Mouse (Mus musculus) lung, embryonic 14.5 days (tissue): ENCODE measurements around the gene A630001G21Rik. TPM values are rescaled to one million over a fixed set of nuclear protein-coding genes. Genes with fewer than 3 reads are reported as not detected.

ENCODE experiments used
- ATAC-seq: fragments of 200-750 bp; cut with Nextera tagmentation; 2 replicates; pipeline ENCODE4 v1.8.0; 2017; ENCODE audit warnings: mild to moderate bottlenecking, moderate TSS enrichment, moderate library complexity; ENCODE audit not compliant: insufficient read depth
- DNase-seq: peaks from one replicate; pipeline ENCODE4 v3.0.0-alpha.2; 2015
- H3K27ac ChIP-seq: fragments of 300-500 bp; sonication (generic); 2 replicates; pipeline ENCODE4 v1.5.1; 2014; ENCODE audit warnings: low read depth, mild to moderate bottlenecking, moderate library complexity
- H3K27me3 ChIP-seq: fragments of 300-500 bp; sonication (generic); 2 replicates; pipeline ENCODE4 v1.6.1; 2014; ENCODE audit warnings: low read length, control low read depth; ENCODE audit not compliant: insufficient read depth
- H3K36me3 ChIP-seq: fragments of 300-500 bp; sonication (generic); 2 replicates; pipeline ENCODE4 v1.6.1; 2014; ENCODE audit warnings: control low read depth; ENCODE audit not compliant: insufficient read depth
- H3K4me1 ChIP-seq: fragments of 300-500 bp; sonication (generic); 2 replicates; pipeline ENCODE4 v1.6.1; 2014; ENCODE audit warnings: antibody characterized with exemption, control low read depth; ENCODE audit not compliant: insufficient read depth
- H3K4me2 ChIP-seq: fragments of 300-500 bp; sonication (generic); 2 replicates; pipeline ENCODE4 v1.6.1; 2014; ENCODE audit warnings: mild to moderate bottlenecking
- H3K4me3 ChIP-seq: fragments of 300-500 bp; sonication (generic); 2 replicates; pipeline ENCODE4 v1.5.1; 2014; ENCODE audit warnings: low read depth, low read length
- H3K9ac ChIP-seq: fragments of 300-500 bp; sonication (generic); 2 replicates; pipeline ENCODE4 v1.6.1; 2014
- H3K9me3 ChIP-seq: fragments of 300-500 bp; sonication (generic); 2 replicates; pipeline ENCODE4 v1.6.1; 2016; ENCODE audit warnings: low read depth, low read length, control low read depth
- CTCF ChIP-seq: IDR thresholded peaks from 2 replicates; pipeline ENCODE4 v1.5.1; 2016; ENCODE audit warnings: antibody characterized with exemption, low read depth
- WGBS: fragments of 180-500 bp; shearing (Covaris S2); extraction: QIAGEN DNeasy Blood & Tissue Kit; methylation state at CpG from one replicate; pipeline ENCODE4 v1.1.7; 2014; 5-methylcytosine and 5-hydroxymethylcytosine counted together
- polyA plus RNA-seq: library from polyadenylated mRNA; unstranded; fragments of >200 nt; fragmentation: Nextera tagmentation; extraction: Ambion mirVana; gene quantifications from 2 replicates; pipeline ENCODE4 v1.2.1, GENCODE M21; 2014

Gene A630001G21Rik
- polyA plus RNA-seq, 1 experiment from 2014 or later = 1.4 TPM

DNA sequence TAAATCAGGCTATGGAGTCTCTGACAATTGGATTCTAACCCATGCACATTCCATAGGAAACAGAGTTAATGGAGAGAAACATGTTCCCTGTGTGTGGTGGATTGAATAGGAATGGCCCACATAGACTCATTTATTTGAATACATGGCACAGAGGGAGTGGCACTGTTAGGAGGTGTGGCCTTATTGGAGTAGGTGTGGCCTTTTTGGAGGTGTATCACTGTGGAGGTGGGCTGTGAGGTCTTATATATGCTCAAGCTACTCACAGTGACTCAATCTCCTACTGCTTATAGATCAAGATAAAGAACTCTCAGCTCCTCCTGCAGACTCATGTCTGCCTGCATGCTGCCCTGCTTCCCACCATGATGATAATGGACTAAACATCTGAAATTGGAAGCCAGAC is 63.9 kb downstream of the A630001G21Rik start:
- Histone ChIP-seq H3K27me3 (no peaks in the 10 kb centered on the region), H3K4me2 (no peak overlapping the region), H3K36me3 (no peaks in the 10 kb centered on the region), H3K4me1 (no peaks in the 10 kb centered on the region), H3K9me3 (no peaks in the 10 kb centered on the region), H3K27ac (no peak overlapping the region), H3K4me3 (no peak overlapping the region), H3K9ac (no peak overlapping the region)
- no peak for DNase-seq
- TF ChIP-seq CTCF = no peak
- ATAC-seq = no peak

DNA sequence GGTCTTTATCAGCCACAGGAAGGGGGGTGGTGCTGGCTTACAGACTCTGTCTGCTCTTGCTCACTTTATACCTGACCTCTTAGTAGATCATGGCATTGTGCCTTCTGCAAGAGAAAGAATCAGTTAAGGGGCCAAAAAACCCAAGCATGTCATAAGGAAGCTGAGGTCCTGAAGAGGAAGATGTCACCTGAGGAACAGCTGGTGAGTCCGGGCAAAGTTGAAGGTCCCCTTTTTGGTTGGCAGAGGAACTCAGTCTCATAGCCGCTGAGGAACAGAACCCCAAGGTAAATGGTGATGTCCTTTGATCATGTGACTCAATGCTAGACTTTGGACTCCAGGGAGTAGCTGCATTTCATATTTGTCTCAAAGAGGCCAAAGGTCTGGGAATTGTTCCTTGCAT is 71.7 kb downstream of the A630001G21Rik start:
- ATAC-seq (no peak), DNase-seq (no peak)
- TF ChIP-seq CTCF = no peak
- Histone ChIP-seq H3K4me2 (no peak overlapping the region), H3K27ac (no peak overlapping the region), H3K27me3 (no peaks in the 10 kb centered on the region), H3K36me3 (no peaks in the 10 kb centered on the region), H3K4me3 (no peak overlapping the region), H3K9me3 (no peaks in the 10 kb centered on the region), H3K4me1 (no peaks in the 10 kb centered on the region), H3K9ac (no peak overlapping the region)
- 87% methylated on average over 2 of the region's 2 CpGs for WGBS

DNA sequence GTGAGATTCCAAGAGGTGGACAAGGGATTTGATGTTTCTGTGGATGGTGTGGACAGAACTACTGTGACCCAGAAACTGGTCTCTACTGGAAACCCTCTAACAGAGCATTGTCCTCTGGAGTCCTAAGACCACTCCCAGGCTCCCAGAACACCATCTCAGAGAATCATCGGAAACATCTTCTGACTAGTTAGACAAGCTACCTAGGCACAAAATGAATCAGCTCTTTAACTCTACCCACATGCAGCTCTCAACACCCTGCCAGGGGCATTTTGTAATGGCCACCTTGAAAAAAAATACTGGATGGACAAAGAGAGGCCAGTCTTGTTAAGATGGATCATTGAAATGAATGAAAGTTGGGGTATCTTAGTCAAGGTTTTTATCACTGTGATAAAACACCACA is 72.9 kb downstream of the A630001G21Rik start:
- 96% methylated on average over 1 of the region's 1 CpGs for WGBS
- Histone ChIP-seq H3K27me3 (no peaks in the 10 kb centered on the region), H3K4me3 (no peak overlapping the region), H3K9ac (no peak overlapping the region), H3K36me3 (no peaks in the 10 kb centered on the region), H3K9me3 (no peaks in the 10 kb centered on the region), H3K4me2 (no peak overlapping the region), H3K4me1 (no peaks in the 10 kb centered on the region), H3K27ac (no peak overlapping the region)
- no peak for TF ChIP-seq CTCF
- ATAC-seq (no peak), DNase-seq (no peak)

DNA sequence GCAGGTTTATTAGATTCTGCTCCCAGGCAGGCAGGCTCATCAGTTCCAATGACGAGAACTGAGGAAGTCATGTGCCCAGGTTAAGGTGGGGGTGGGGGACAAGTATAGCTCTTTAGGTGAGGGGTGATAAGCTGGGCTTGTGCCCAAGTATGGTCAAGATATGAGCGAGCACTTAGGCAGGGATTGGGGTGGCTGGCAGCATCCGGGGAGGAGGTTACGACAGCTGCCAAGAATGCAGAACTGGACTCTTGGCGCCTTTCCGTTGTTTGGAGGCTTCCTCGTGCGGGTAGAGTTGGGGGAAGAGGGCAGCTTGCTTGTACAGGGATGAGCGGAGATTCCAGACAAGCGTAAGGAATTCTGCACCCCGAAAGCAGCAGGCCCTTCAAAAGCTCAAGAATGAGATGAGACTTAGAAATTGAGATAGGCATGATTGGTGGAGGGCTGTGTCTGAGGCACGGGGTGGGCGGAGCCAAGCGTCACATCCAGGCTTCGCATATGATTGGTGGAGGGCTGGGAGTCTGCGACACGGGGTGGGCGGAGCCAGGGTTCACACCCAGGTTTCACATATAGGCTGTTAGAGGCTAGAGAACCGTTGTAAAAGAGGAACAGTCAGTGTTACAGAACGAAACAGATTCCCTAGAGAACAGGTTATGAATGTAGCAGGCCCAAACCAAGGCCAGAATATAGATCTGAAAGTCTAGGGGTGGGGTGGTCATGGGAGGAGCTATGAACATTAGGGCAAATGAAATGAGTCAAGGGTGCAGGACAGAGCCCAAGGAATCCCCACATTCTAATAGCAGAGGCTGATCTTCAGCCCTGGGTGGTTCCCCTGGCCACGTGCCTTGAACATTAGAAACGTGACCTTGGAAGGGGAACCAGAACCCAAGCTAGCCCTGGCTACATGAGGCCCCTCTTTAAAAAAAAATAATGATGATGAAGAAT is 74.9 kb downstream of the A630001G21Rik start:
- no peaks in the 10 kb centered on the region for H3K36me3 ChIP-seq
- peak overlapping the region; percentile 35 for H3K4me3 ChIP-seq
- H3K9ac ChIP-seq = peak overlapping the region; percentile 44; the same call in 1 of the 2 replicates
- DNase-seq (peak; percentile 92), ATAC-seq (peak; percentile 99)
- no peaks in the 10 kb centered on the region for H3K9me3 ChIP-seq
- TF ChIP-seq CTCF = no peak
- peak overlapping the region; percentile 72 for H3K27ac ChIP-seq
- peak overlapping the region; percentile 63 for H3K4me2 ChIP-seq
- 12% methylated on average over 22 of the region's 22 CpGs for WGBS
- H3K27me3 ChIP-seq = no peaks in the 10 kb centered on the region
- H3K4me1 ChIP-seq = no peaks in the 10 kb centered on the region

DNA sequence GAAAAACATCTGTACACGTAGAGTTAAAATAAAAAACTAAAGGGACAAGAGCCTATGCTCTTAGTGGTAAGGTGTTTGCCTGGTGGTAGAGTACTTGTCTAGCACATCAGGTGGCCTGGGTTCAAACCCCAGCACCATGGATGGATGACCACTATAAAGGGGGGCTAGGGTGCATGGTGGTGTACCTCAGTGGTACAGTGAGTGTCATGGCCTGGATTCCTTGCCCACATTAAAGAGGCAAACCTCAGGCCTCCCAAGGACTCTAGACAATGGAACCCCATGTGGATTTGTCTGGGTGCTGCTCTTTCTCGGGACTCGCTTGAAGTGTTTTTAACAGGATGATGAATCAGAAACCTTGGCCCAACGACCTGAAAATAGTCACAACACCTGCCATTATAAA is 75.9 kb downstream of the A630001G21Rik start:
- Histone ChIP-seq H3K27me3 (no peaks in the 10 kb centered on the region), H3K4me2 (no peak overlapping the region), H3K4me1 (no peaks in the 10 kb centered on the region), H3K4me3 (no peak overlapping the region), H3K9me3 (no peaks in the 10 kb centered on the region), H3K36me3 (no peaks in the 10 kb centered on the region), H3K27ac (no peak overlapping the region), H3K9ac (no peak overlapping the region)
- no peak for TF ChIP-seq CTCF
- ATAC-seq (no peak), DNase-seq (no peak)
- WGBS = 67% methylated on average over 4 of the region's 4 CpGs

DNA sequence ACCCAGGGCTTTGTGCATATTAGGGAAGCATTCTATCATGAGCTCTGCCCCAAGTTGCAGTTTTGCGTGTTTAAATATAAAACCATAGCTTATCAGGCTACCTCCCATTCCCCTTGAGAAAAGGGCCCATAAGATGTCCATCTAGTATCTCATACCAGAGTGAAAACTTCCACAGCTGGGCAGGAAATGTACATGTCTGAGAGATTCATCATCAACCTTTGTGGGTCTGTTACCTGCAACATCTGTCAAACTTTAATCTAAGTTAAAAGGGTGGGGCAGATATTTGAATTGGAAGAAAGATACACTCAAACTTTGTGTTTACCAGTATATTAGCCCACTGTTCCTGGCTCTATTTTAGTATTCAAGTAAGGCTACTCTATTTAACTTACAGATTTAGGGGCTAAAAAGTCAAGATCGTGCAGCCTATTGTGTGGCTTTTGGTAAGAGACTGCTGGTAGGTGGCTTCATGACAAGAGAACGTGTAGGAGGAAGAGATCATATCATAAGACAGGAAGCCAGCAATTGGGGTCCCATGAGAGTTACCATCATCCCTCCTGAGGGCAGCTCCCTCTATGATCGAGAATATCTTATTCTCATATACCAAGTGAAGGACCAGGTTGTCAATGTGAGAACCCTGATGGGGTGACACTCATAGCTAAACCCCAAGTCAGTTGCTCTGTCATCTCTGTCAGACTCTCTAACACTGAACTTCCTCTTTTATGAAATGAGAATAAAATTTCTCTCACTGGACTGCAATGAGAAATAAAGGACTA is 80.5 kb downstream of the A630001G21Rik start:
- 76% methylated on average over 4 of the region's 4 CpGs for WGBS
- no peak overlapping the region for H3K4me2 ChIP-seq
- no peak for TF ChIP-seq CTCF
- no peaks in the 10 kb centered on the region for H3K27me3 ChIP-seq
- no peak overlapping the region for H3K27ac ChIP-seq
- ATAC-seq = no peak
- no peaks in the 10 kb centered on the region for H3K4me1 ChIP-seq
- H3K9me3 ChIP-seq = no peaks in the 10 kb centered on the region
- H3K9ac ChIP-seq = no peak overlapping the region
- no peaks in the 10 kb centered on the region for H3K36me3 ChIP-seq
- no peak for DNase-seq
- no peak overlapping the region for H3K4me3 ChIP-seq

DNA sequence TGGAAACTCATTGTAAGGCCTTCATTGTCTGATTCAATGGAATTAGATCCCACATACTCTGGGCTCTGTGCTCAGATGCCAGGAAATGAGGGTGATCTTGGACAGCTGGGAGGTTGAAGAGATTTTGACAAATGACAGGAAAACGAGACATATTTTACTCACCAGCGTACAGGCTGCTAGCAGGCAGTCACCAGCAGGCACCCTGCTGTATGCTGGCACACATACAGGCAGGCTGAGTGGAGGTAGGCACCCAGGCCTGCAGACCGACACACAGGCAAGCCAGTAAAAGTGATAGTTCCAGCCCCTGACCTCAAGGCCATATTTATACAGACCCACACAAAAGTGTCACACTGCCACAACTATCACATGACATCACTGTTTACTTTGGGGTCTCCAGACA is 82.8 kb downstream of the A630001G21Rik start:
- 57% methylated on average over 3 of the region's 3 CpGs for WGBS
- H3K9me3 ChIP-seq = no peaks in the 10 kb centered on the region
- ATAC-seq (no peak), DNase-seq (no peak)
- no peak overlapping the region for H3K9ac ChIP-seq
- no peak overlapping the region for H3K27ac ChIP-seq
- no peak for TF ChIP-seq CTCF
- H3K36me3 ChIP-seq = no peaks in the 10 kb centered on the region
- H3K4me3 ChIP-seq = no peak overlapping the region
- no peaks in the 10 kb centered on the region for H3K27me3 ChIP-seq
- H3K4me1 ChIP-seq = no peaks in the 10 kb centered on the region
- no peak overlapping the region for H3K4me2 ChIP-seq
